Mouse (Mus musculus): Measurements from ENCODE around the gene Jmjd8. TPM values are rescaled to one million over a fixed set of nuclear protein-coding genes. Genes with fewer than 3 reads are reported as not detected.

Jmjd8 gene
- polyA plus RNA-seq, 1 experiment from 2014 or later, result 61.9 TPM

DNA sequence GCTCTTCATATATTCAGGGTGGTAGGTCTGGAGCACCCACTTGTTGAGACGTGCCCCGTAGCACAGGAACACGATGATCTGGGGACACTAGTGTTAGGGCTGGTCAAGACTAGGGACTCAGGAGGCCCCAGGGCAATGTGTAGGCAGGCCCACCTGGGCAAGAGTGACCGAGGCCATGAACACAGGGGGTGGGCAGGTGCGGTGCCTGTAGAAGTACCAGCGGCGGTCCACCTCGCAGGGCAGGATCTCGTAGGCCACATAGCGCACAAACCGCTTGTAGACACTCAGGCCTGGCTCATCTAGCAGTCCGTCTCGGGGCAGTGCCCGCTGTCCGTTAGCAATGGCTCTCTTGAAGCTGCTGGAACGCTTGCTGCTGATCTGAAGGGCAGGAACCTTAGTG is 7.1 kb downstream of the Jmjd8 start:
- 94% methylated on average over 16 of the region's 16 CpGs for WGBS
- Histone ChIP-seq H3K9me3 (no peaks in the 10 kb centered on the region), H3K4me2 (peak overlapping the region; percentile 80), H3K4me1 (peaks cover 64% of the 10 kb centered on the region), H3K36me3 (replicated peaks) (peaks cover 22% of the 10 kb centered on the region), H3K27me3 (replicated peaks) (no peaks in the 10 kb centered on the region), H3K4me3 (peak overlapping the region; percentile 48), H3K9ac (peak overlapping the region; percentile 70; the same call in 1 of the 2 replicates), H3K27ac (no peak overlapping the region)
- no peak for ATAC-seq (replicated peaks)

- H3K9ac ChIP-seq, result peak overlapping the region; percentile 70
- peaks cover 56% of the 10 kb centered on the region for H3K4me1 ChIP-seq
- H3K36me3 ChIP-seq (replicated peaks), result peaks cover 22% of the 10 kb centered on the region
- peak overlapping the region; percentile 82 for H3K27ac ChIP-seq
- peak overlapping the region; percentile 48 for H3K4me3 ChIP-seq
- no peaks in the 10 kb centered on the region for H3K9me3 ChIP-seq
- no peaks in the 10 kb centered on the region for H3K27me3 ChIP-seq (replicated peaks)
- no peak for ATAC-seq (replicated peaks)
- peak overlapping the region; percentile 80 for H3K4me2 ChIP-seq
- WGBS, result 20% methylated on average over 23 of the region's 23 CpGs
Measured at GRCm38 (mm10) chr17:25836397-25837075, 7.9 kb downstream of the Jmjd8 start.

DNA sequence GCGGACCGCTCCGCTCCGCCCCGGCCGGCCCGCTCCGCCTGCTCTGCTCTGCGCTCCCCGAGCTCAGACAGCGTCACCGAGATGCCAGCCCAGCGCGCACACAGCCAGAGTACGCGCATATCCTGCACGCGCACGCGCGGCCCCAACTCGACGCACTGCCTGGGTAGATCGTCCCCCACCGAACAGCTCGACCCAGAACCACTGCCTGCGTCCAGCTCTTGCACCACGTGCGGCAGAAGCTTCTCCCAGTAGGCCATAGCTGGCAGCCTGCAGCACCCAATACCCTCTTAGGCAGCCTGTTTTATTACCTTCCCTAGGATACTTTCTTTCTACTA is 8.4 kb downstream of the Jmjd8 start, which contains the start of gene Rhbdl1:
Gene Rhbdl1 (minus strand): TSS at position 220 of the 335 bp plus-strand sequence.
- H3K27me3 ChIP-seq (replicated peaks), result no peaks in the 10 kb centered on the region
- H3K27ac ChIP-seq, result peak within 1 kb of the TSS; percentile 82
- no peaks in the 10 kb centered on the region for H3K9me3 ChIP-seq
- H3K4me1 ChIP-seq, result peaks cover 51% of the 10 kb centered on the region
- WGBS, result under 1% methylated on average over 29 of the region's 29 CpGs
- ATAC-seq (replicated peaks), result peak; percentile 32
- peak within 1 kb of the TSS; percentile 48 for H3K4me3 ChIP-seq
- peak within 1 kb of the TSS; percentile 70 for H3K9ac ChIP-seq
- H3K4me2 ChIP-seq, result peak within 1 kb of the TSS; percentile 80
- H3K36me3 ChIP-seq (replicated peaks), result peaks cover 27% of the 10 kb centered on the region

GRCm38 (mm10) chr17:25837533-25837932 is 8.9 kb downstream of the Jmjd8 start:
- H3K4me2 ChIP-seq, result peak overlapping the region; percentile 80
- H3K4me3 ChIP-seq, result no peak overlapping the region; the same call in 1 of the 2 replicates
- no peaks in the 10 kb centered on the region for H3K9me3 ChIP-seq
- peaks cover 49% of the 10 kb centered on the region for H3K4me1 ChIP-seq
- peaks cover 29% of the 10 kb centered on the region for H3K36me3 ChIP-seq (replicated peaks)
- no peaks in the 10 kb centered on the region for H3K27me3 ChIP-seq (replicated peaks)
- ATAC-seq (replicated peaks), result no peak
- H3K9ac ChIP-seq, result peak overlapping the region; percentile 70
- H3K27ac ChIP-seq, result peak overlapping the region; percentile 82
- 12% methylated on average over 3 of the region's 3 CpGs for WGBS

GRCm38 (mm10) chr17:25838904-25839303 is 10.2 kb downstream of the Jmjd8 start:
- H3K4me2 ChIP-seq, result no peak overlapping the region
- H3K27me3 ChIP-seq (replicated peaks), result no peaks in the 10 kb centered on the region
- WGBS, result 93% methylated on average over 4 of the region's 4 CpGs
- peaks cover 55% of the 10 kb centered on the region for H3K4me1 ChIP-seq
- no peak overlapping the region for H3K4me3 ChIP-seq
- H3K36me3 ChIP-seq (replicated peaks), result peaks cover 29% of the 10 kb centered on the region
- ATAC-seq (replicated peaks), result no peak
- H3K9ac ChIP-seq, result no peak overlapping the region
- H3K27ac ChIP-seq, result no peak overlapping the region
- no peaks in the 10 kb centered on the region for H3K9me3 ChIP-seq

GRCm38 (mm10) chr17:25839455-25840235 is 11.0 kb downstream of the Jmjd8 start:
- Histone ChIP-seq H3K36me3 (replicated peaks) (peaks cover 29% of the 10 kb centered on the region), H3K9ac (no peak overlapping the region), H3K27ac (no peak overlapping the region), H3K4me3 (no peak overlapping the region), H3K4me2 (no peak overlapping the region), H3K27me3 (replicated peaks) (no peaks in the 10 kb centered on the region), H3K9me3 (no peaks in the 10 kb centered on the region), H3K4me1 (peaks cover 50% of the 10 kb centered on the region)
- WGBS, result 88% methylated on average over 14 of the region's 14 CpGs
- no peak for ATAC-seq (replicated peaks)

GRCm38 (mm10) chr17:25840519-25840918 is 11.9 kb downstream of the Jmjd8 start:
- no peak overlapping the region for H3K27ac ChIP-seq
- H3K27me3 ChIP-seq (replicated peaks), result no peaks in the 10 kb centered on the region
- 96% methylated on average over 6 of the region's 6 CpGs for WGBS
- H3K36me3 ChIP-seq (replicated peaks), result peaks cover 29% of the 10 kb centered on the region
- H3K4me3 ChIP-seq, result no peak overlapping the region
- H3K4me2 ChIP-seq, result no peak overlapping the region
- no peaks in the 10 kb centered on the region for H3K9me3 ChIP-seq
- peaks cover 46% of the 10 kb centered on the region for H3K4me1 ChIP-seq
- no peak for ATAC-seq (replicated peaks)
- H3K9ac ChIP-seq, result no peak overlapping the region

DNA sequence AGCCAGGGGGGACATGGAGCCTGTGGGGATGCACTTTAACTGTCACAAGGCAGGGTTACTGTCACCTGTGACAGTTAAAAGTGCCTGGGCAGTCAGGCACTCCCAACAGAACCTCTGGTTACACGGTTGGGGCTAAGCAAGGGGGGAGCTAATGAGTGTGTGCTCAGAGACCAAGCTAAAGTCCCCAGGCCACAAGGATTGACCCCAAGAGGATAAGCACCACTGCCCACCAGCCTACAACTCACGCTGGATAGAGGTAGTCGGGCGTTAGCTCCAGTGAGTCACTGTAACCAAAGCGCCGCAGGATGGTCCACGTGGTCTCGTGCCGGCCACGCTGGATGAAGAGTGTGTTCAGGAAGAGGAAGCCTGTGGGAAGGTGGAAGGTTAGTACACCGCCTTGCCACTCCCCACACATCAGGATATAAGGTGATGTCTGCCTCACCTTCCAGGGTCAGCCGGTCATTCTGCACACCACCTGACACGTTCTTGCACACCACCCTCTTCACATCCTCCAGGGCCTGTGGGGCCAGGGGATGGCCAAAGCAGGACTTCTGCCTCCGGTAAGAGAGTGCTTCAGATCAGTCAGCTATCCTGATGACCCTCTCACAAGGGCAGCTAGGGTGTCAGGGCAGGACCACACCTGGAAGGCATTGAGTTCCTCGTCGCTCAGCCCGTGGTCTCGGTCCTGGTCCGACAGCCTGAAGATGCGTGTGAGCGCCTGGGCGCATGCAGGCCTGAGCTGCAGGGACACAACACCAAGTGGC is 12.6 kb downstream of the Jmjd8 start, which contains the start of gene Gm20683:
Gene Gm20683 (minus strand): TSS at position 647 of the 764 bp plus-strand sequence.
- ATAC-seq (replicated peaks), result no peak
- 96% methylated on average over 22 of the region's 22 CpGs for WGBS

GRCm38 (mm10) chr17:25842509-25842908 is 13.8 kb downstream of the Jmjd8 start:
- peaks cover 26% of the 10 kb centered on the region for H3K4me1 ChIP-seq
- H3K36me3 ChIP-seq (replicated peaks), result peaks cover 29% of the 10 kb centered on the region
- H3K27ac ChIP-seq, result no peak overlapping the region
- no peak for ATAC-seq (replicated peaks)
- WGBS, result 78% methylated on average over 3 of the region's 3 CpGs
- H3K27me3 ChIP-seq (replicated peaks), result no peaks in the 10 kb centered on the region
- H3K9ac ChIP-seq, result no peak overlapping the region
- H3K9me3 ChIP-seq, result no peaks in the 10 kb centered on the region
- no peak overlapping the region for H3K4me2 ChIP-seq
- no peak overlapping the region for H3K4me3 ChIP-seq

More for the DNA sequence above, 12.6 kb downstream of the Jmjd8 start, which contains the start of gene Gm20683:
- Histone ChIP-seq H3K27ac (no peak within 1 kb of the TSS), H3K9me3 (no peaks in the 10 kb centered on the region), H3K4me3 (no peak within 1 kb of the TSS), H3K4me1 (peaks cover 38% of the 10 kb centered on the region), H3K36me3 (replicated peaks) (peaks cover 29% of the 10 kb centered on the region), H3K4me2 (no peak within 1 kb of the TSS), H3K9ac (no peak within 1 kb of the TSS), H3K27me3 (replicated peaks) (no peaks in the 10 kb centered on the region)

GRCm38 (mm10) chr17:25843122-25843521 is 14.5 kb downstream of the Jmjd8 start:
- Histone ChIP-seq H3K27ac (no peak overlapping the region), H3K27me3 (replicated peaks) (no peaks in the 10 kb centered on the region), H3K4me3 (peak overlapping the region; percentile 87), H3K36me3 (replicated peaks) (peaks cover 29% of the 10 kb centered on the region), H3K4me1 (peaks cover 20% of the 10 kb centered on the region), H3K4me2 (peak overlapping the region; percentile 90), H3K9ac (peak overlapping the region; percentile 23; the same call in 1 of the 2 replicates), H3K9me3 (no peaks in the 10 kb centered on the region)
- no peak for ATAC-seq (replicated peaks)
- WGBS, result 89% methylated on average over 4 of the region's 4 CpGs

- peaks cover 29% of the 10 kb centered on the region for H3K36me3 ChIP-seq (replicated peaks)
- peak overlapping the region; percentile 80 for H3K9ac ChIP-seq
- ATAC-seq (replicated peaks), result peak; percentile 27
- peak overlapping the region; percentile 87 for H3K4me3 ChIP-seq
- 4% methylated on average over 38 of the region's 38 CpGs for WGBS
- peak overlapping the region; percentile 74 for H3K27ac ChIP-seq
- H3K4me1 ChIP-seq, result peaks cover 18% of the 10 kb centered on the region
- no peaks in the 10 kb centered on the region for H3K27me3 ChIP-seq (replicated peaks)
- H3K9me3 ChIP-seq, result no peaks in the 10 kb centered on the region
- peak overlapping the region; percentile 90 for H3K4me2 ChIP-seq
Measured at GRCm38 (mm10) chr17:25843636-25844395, 15.1 kb downstream of the Jmjd8 start.
